Comparison of ENCODE assay signal across 21 mouse cellular contexts in the genomic region with DNA sequence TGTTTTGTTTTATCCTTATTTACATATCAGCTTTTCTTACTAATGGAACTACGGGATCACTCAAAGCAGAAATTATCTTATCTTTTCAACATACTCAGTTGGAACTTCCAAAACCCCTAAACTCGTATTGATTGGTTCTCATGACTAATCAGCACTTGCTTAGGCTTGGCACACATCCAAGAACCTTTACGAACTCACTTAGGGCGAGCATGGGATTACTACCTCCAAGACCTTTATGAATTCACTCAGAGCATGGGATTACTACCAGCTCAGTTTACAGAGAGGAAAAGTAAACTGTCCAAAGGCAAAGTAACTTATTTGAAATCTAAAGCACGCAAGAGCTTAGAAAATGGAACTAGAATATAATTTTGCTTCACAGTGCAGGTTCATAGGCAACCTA. TPM values are rescaled to one million over a fixed set of nuclear protein-coding genes. Genes with fewer than 3 reads are reported as not detected.
DNase-seq lines count a peak whose midpoint lies in the region; ATAC-seq and TF ChIP-seq lines count a peak whose summit lies in the region.
"Had no signal": no experiment of that assay in that cellular context is flagged by ENCODE, and none has a peak within 500 bp of the region (broad histone marks: within the 10 kb centered on the region; RNA-seq: fewer than 3 reads in every experiment).

No protein-coding gene starts in this region.

- no peaks in the 10 kb centered on the region for H3K27me3 ChIP-seq in embryonic facial prominence, embryonic 14.5 days (replicated peaks; ENCODE audit: control insufficient read depth, insufficient read depth, low read length)
- H3K27me3 ChIP-seq in embryonic facial prominence, embryonic 10.5 days (replicated peaks; ENCODE audit: low read depth, poor library complexity, severe bottlenecking) = no peaks in the 10 kb centered on the region
- no peaks in the 10 kb centered on the region for H3K27me3 ChIP-seq in liver, postnatal 0 days (ENCODE audit: insufficient read depth, low read length)
- H3K27me3 ChIP-seq in intestine, embryonic 16.5 days (replicated peaks; ENCODE audit: control insufficient read depth, insufficient read depth, low read length) = no peaks in the 10 kb centered on the region
- H3K27me3 ChIP-seq in midbrain, embryonic 15.5 days (replicated peaks) = no peaks in the 10 kb centered on the region
- H3K27me3 ChIP-seq: embryonic facial prominence, embryonic 13.5 days; forebrain, embryonic 13.5 days; hindbrain, embryonic 12.5 days; hindbrain, embryonic 15.5 days; Patski had no signal

- no peak for TF ChIP-seq EP300 in liver, postnatal 0 days (IDR thresholded peaks at IDR 0.05; ENCODE audit: low read depth)

- H3K27ac ChIP-seq in embryonic facial prominence, embryonic 14.5 days (replicated peaks; ENCODE audit: low read depth, low read length) = no peak overlapping the region
- no peak overlapping the region for H3K27ac ChIP-seq in embryonic facial prominence, embryonic 10.5 days (replicated peaks)
- H3K27ac ChIP-seq in liver, postnatal 0 days (ENCODE audit: low read depth) = no peak overlapping the region
- H3K27ac ChIP-seq in intestine, embryonic 16.5 days (ENCODE audit: low read length) = no peak overlapping the region
- no peak overlapping the region for H3K27ac ChIP-seq in midbrain, embryonic 15.5 days
- H3K27ac ChIP-seq: embryonic facial prominence, embryonic 13.5 days; forebrain, embryonic 10.5 days; forebrain, embryonic 13.5 days; hindbrain, embryonic 12.5 days; hindbrain, embryonic 15.5 days had no signal

- H3K4me2 ChIP-seq in embryonic facial prominence, embryonic 14.5 days (ENCODE audit: low read depth, low read length) = no peak overlapping the region
- no peak overlapping the region; the same call in 1 of the 2 replicates for H3K4me2 ChIP-seq in liver, postnatal 0 days (ENCODE audit: low read depth, low read length)
- H3K4me2 ChIP-seq in intestine, embryonic 16.5 days (ENCODE audit: low read depth, low read length) = no peak overlapping the region
- no peak overlapping the region for H3K4me2 ChIP-seq in midbrain, embryonic 15.5 days
- H3K4me2 ChIP-seq: embryonic facial prominence, embryonic 13.5 days; forebrain, embryonic 13.5 days; heart, embryonic 11.5 days; hindbrain, embryonic 12.5 days; hindbrain, embryonic 15.5 days had no signal

- H3K4me1 ChIP-seq in embryonic facial prominence, embryonic 14.5 days (ENCODE audit: control insufficient read depth, insufficient read depth, low read length) = peaks cover 4% of the 10 kb centered on the region; the same call in 1 of the 2 replicates
- H3K4me1 ChIP-seq in embryonic facial prominence, embryonic 10.5 days = peaks cover 10% of the 10 kb centered on the region
- H3K4me1 ChIP-seq in liver, postnatal 0 days (ENCODE audit: insufficient read depth) = peaks cover 8% of the 10 kb centered on the region
- H3K4me1 ChIP-seq in intestine, embryonic 16.5 days (ENCODE audit: control insufficient read depth, insufficient read depth, low read length) = peaks cover 6% of the 10 kb centered on the region; the same call in 1 of the 2 replicates
- peaks cover 8% of the 10 kb centered on the region for H3K4me1 ChIP-seq in midbrain, embryonic 15.5 days

- H3K4me3 ChIP-seq in embryonic facial prominence, embryonic 14.5 days (ENCODE audit: low read depth, low read length) = no peak overlapping the region
- H3K4me3 ChIP-seq in embryonic facial prominence, embryonic 10.5 days = no peak overlapping the region
- H3K4me3 ChIP-seq in liver, postnatal 0 days (ENCODE audit: low read depth, low read length) = no peak overlapping the region
- H3K4me3 ChIP-seq in intestine, embryonic 16.5 days (ENCODE audit: low read length) = no peak overlapping the region
- no peak overlapping the region for H3K4me3 ChIP-seq in midbrain, embryonic 15.5 days
- H3K4me3 ChIP-seq: embryonic facial prominence, embryonic 13.5 days; forebrain, embryonic 10.5 days; forebrain, embryonic 13.5 days; hindbrain, embryonic 12.5 days; hindbrain, embryonic 15.5 days had no signal

- TF ChIP-seq CTCF in liver, postnatal 0 days (IDR thresholded peaks at IDR 0.05; ENCODE audit: low read depth) = no peak

- DNase-seq in embryonic facial prominence, embryonic 14.5 days (ENCODE audit: low spot score) = peak; percentile 30
- no peak for DNase-seq in embryonic facial prominence, embryonic 10.5 days (ENCODE audit: low spot score)
- no peak for DNase-seq in liver, postnatal 0 days
- DNase-seq in liver = no peak
- DNase-seq: adrenal gland, postnatal 10 days; cerebellum, adult 11 months; cerebellum, adult 2 months; cerebellum, adult 9-11 months; cerebellum, postnatal 25 days; gastrocnemius, postnatal 10 days; heart, adult 11 months had no signal

- no peak for ATAC-seq in embryonic facial prominence, embryonic 14.5 days (ENCODE audit: low read depth)
- ATAC-seq in liver, postnatal 0 days = peak; percentile 71
- ATAC-seq in intestine, embryonic 16.5 days = 0 out of 2 replicates have a peak, but pooled peaks have one; percentile 52
- ATAC-seq in midbrain, embryonic 15.5 days (replicated peaks) = no peak
- ATAC-seq: forebrain, embryonic 13.5 days; forebrain, embryonic 16.5 days; Patski had no signal

- no peaks in the 10 kb centered on the region for H3K9me3 ChIP-seq in embryonic facial prominence, embryonic 14.5 days (ENCODE audit: control insufficient read depth, low read length)
- no peaks in the 10 kb centered on the region for H3K9me3 ChIP-seq in embryonic facial prominence, embryonic 10.5 days
- no peaks in the 10 kb centered on the region for H3K9me3 ChIP-seq in liver, postnatal 0 days (ENCODE audit: low read length)
- H3K9me3 ChIP-seq in intestine, embryonic 16.5 days (ENCODE audit: control insufficient read depth, low read length) = no peaks in the 10 kb centered on the region
- no peaks in the 10 kb centered on the region for H3K9me3 ChIP-seq in midbrain, embryonic 15.5 days
- H3K9me3 ChIP-seq: embryonic facial prominence, embryonic 13.5 days; forebrain, embryonic 10.5 days; forebrain, embryonic 13.5 days; hindbrain, embryonic 12.5 days; hindbrain, embryonic 15.5 days had no signal

- WGBS in embryonic facial prominence, embryonic 14.5 days = 53% methylated on average over 5 of the region's 5 CpGs
- 84% methylated on average over 5 of the region's 5 CpGs for WGBS in embryonic facial prominence, embryonic 10.5 days
- 29% methylated on average over 5 of the region's 5 CpGs for WGBS in liver, postnatal 0 days (ENCODE audit: insufficient replicate concordance)
- WGBS in intestine, embryonic 16.5 days = 55% methylated on average over 5 of the region's 5 CpGs
- 59% methylated on average over 5 of the region's 5 CpGs for whole genome bisulfite sequencing in midbrain, embryonic 15.5 days

- H3K9ac ChIP-seq in embryonic facial prominence, embryonic 14.5 days (ENCODE audit: low read depth, low read length) = no peak overlapping the region
- no peak overlapping the region for H3K9ac ChIP-seq in liver, postnatal 0 days (replicated peaks)
- H3K9ac ChIP-seq in intestine, embryonic 16.5 days (ENCODE audit: low read depth, low read length) = no peak overlapping the region
- no peak overlapping the region for H3K9ac ChIP-seq in midbrain, embryonic 15.5 days
- H3K9ac ChIP-seq: embryonic facial prominence, embryonic 13.5 days; forebrain, embryonic 13.5 days; hindbrain, embryonic 12.5 days; hindbrain, embryonic 15.5 days had no signal

- H3K36me3 ChIP-seq in embryonic facial prominence, embryonic 14.5 days (ENCODE audit: control insufficient read depth, insufficient read depth, low read length) = no peaks in the 10 kb centered on the region
- H3K36me3 ChIP-seq in embryonic facial prominence, embryonic 10.5 days (replicated peaks) = no peaks in the 10 kb centered on the region
- no peaks in the 10 kb centered on the region for H3K36me3 ChIP-seq in liver, postnatal 0 days (replicated peaks; ENCODE audit: insufficient read depth, low read length)
- no peaks in the 10 kb centered on the region for H3K36me3 ChIP-seq in intestine, embryonic 16.5 days (ENCODE audit: control insufficient read depth, insufficient read depth, low read length)
- H3K36me3 ChIP-seq in midbrain, embryonic 15.5 days (replicated peaks) = no peaks in the 10 kb centered on the region
- H3K36me3 ChIP-seq: embryonic facial prominence, embryonic 13.5 days; forebrain, embryonic 10.5 days; hindbrain, embryonic 12.5 days; hindbrain, embryonic 15.5 days had no signal

RNA-seq across cellular contexts. Expression of a gene that starts 4.8 kb away (rescaled TPM):
- polyA plus RNA-seq in embryonic facial prominence, embryonic 14.5 days (2014; fragmentation: Nextera tagmentation; extraction: Ambion mirVana) = 0.26 and 0.47 TPM in 2 replicates
- 0.07 and 0.11 TPM in 2 replicates for polyA plus RNA-seq in embryonic facial prominence, embryonic 10.5 days (2016; fragmentation: Nextera tagmentation; extraction: Ambion mirVana)
- polyA plus RNA-seq in liver, postnatal 0 days (2015; fragmentation: Nextera tagmentation; extraction: Ambion mirVana) = 0.78 and 0.81 TPM in 2 replicates
- 0.17 and 0.27 TPM in 2 replicates for polyA plus RNA-seq in intestine, embryonic 16.5 days (2015; fragmentation: Nextera tagmentation; extraction: Ambion mirVana)
- 0.27 and 0.28 TPM in 2 replicates for polyA plus RNA-seq in midbrain, embryonic 15.5 days (2015; fragmentation: Nextera tagmentation; extraction: Ambion mirVana)
- polyA plus RNA-seq: Patski had no signal

Comparison
In these comparisons a context has a peak if more than half of its experiments do, and no peak if none do; other contexts are left out.
1. ATAC-seq: peak in liver, postnatal 0 days (single experiment) and intestine, embryonic 16.5 days (single experiment); none in embryonic facial prominence, embryonic 14.5 days (single experiment) and midbrain, embryonic 15.5 days (single experiment).